Mouse (Mus musculus) adrenal gland, adult 18-20 months (tissue): Measurements from ENCODE around the gene 4933402N03Rik. TPM values are rescaled to one million over a fixed set of nuclear protein-coding genes. Genes with fewer than 3 reads are reported as not detected.

Experiments used
- DNase-seq, 2 experiments: peaks; one replicate each; pipeline ENCODE4 v3.0.0; 2021 to 2022; ENCODE audit warnings: low spot score in 2 of 2
- long read RNA-seq, 2 experiments: library from polyadenylated mRNA; stranded (forward); transcript quantifications; one replicate each; pipeline ENCODE4 v2.0.0; 2021
- total RNA-seq, 2 experiments: library from RNA; stranded (reverse); gene quantifications; 1 replicate in 1 of 2; 2 replicates in 1 of 2; pipeline ENCODE4 v1.2.3; 2021

The 4933402N03Rik gene
- total RNA-seq, result not detected
- long read RNA-seq, experiment 1, result 0 reads
- long read RNA-seq, experiment 2, result 0 reads

DNA sequence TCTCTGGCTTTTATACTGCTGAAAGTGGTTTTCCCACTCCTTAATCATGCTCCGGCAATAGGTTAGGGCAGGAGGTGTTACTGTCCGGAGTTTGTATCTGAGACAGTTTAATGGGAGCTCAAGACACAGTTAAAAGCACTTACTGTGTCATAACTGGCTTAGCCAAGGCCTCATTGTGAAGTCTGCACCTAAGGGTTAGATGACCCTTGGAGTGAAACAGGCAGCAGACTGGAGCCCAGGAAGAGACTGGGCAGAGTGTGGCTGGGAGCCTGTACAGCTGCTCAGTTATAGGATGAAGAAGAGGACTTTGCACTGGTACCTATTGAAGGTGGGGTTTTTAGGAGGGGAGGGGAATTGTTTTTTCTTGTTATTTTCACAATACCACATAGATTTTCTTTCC lies at the start of gene 4933402N03Rik:
Gene 4933402N03Rik, minus strand, starts transcription at position 101 of the 400 bp plus-strand sequence.
- no peak for DNase-seq

GRCm38 (mm10) chr7:131187996-131188395 lies 41.9 kb upstream of the 4933402N03Rik start:
- no peak for DNase-seq

- no peak for DNase-seq
These were observed 40.9 kb upstream of the 4933402N03Rik start for GRCm38 (mm10) chr7:131187047-131187446.

DNA sequence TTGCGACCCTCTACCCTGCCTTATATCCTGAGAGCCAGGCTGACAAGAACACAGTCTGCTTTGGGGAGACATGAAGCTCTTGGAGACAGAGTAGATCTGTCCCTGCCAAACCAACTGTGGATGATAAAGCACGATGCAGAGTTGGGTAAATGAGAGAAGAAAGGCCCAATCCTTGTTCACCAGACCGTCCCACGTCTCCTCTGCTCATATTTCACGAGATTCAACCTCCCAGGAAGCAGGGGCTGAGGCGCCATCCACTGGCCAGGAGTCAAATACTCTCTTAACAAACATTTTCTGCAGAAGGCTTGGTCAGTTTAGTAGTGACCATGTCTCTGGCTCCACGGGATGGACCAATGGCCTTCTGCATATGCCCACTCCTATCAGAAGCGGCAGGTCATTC lies 38.2 kb upstream of the 4933402N03Rik start:
- no peak for DNase-seq

GRCm38 (mm10) chr7:131182685-131183084 lies 36.6 kb upstream of the 4933402N03Rik start:
- peak; percentile 34 to 48 for DNase-seq

- DNase-seq, result no peak
These were observed 28.0 kb upstream of the 4933402N03Rik start, which contains the start of gene 5430419D17Rik for GRCm38 (mm10) chr7:131174121-131174520. 5430419D17Rik (plus strand) TSS chr7:131174402.

- DNase-seq, result no peak
These were observed 23.0 kb upstream of the 4933402N03Rik start for GRCm38 (mm10) chr7:131169099-131169498.

- DNase-seq, result no peak
These were observed 21.7 kb upstream of the 4933402N03Rik start for GRCm38 (mm10) chr7:131167771-131168170.

GRCm38 (mm10) chr7:131162251-131162650 lies 16.1 kb upstream of the 4933402N03Rik start:
- DNase-seq, result no peak

GRCm38 (mm10) chr7:131153044-131153443 lies 6.9 kb upstream of the 4933402N03Rik start:
- no peak for DNase-seq

- DNase-seq, result no peak
These were observed 4.1 kb upstream of the 4933402N03Rik start for GRCm38 (mm10) chr7:131150179-131150578.

DNA sequence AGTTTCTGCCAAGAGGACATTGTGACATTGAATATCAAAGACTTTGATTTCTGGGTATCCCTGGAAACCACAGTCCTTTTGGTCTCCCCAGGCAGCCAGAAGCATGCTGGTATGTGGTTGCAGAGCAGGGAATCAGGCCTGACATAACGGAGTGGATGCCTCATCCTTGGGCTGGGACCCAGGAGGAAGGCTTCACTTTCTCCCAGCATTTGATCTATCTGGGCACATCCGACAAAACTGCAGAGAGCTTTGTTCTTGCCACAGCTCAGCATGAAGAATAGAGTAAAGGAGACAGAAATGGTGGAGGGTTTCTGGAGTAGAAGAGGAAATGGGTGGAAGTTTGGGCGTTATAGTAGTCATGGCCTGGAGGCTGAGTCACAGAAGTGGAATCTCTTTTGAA lies 12.9 kb downstream of the 4933402N03Rik start:
- DNase-seq, result no peak

GRCm38 (mm10) chr7:131130021-131130420 lies 16.1 kb downstream of the 4933402N03Rik start:
- no peak for DNase-seq

DNA sequence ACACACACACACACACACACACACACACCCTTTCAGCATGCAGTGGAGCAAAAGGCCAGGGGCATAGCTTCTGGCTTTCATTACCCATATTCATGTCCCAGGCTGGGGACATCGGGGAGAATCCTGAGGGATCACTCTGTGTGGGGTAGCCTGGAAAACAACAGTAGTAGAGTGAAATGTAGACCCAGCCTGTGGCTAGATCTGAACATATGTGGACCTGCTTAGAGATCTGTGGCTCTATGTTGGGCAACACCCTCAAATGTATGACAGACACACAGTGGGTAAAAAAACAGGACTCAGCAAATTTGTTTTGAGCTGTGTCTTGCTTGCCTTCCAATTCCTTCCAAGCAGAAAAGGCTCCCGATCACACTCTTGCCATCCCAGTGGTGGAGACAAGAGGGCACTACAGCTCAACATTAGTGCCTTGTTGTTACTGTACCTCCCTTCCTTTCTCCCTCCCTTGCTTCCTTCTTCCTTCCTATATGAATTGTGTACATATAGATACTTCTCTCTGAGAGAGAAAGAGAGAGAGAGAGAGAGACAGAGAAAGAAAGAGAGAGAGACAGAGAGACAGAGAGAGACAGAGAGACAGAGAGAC lies 23.8 kb downstream of the 4933402N03Rik start:
- DNase-seq, result no peak

- no peak for DNase-seq
These were observed 31.7 kb downstream of the 4933402N03Rik start for GRCm38 (mm10) chr7:131114434-131114833.

GRCm38 (mm10) chr7:131113676-131114075 lies 32.4 kb downstream of the 4933402N03Rik start:
- no peak for DNase-seq

GRCm38 (mm10) chr7:131112486-131112885 lies 33.6 kb downstream of the 4933402N03Rik start:
- peak; percentile 41 to 52 for DNase-seq

Other genes with a start within 250 kb of the 4933402N03Rik start
- 10 to 100 TPM; 31.8 to 79.5 TPM for gene Htra1, start 210.2 kb downstream of the 4933402N03Rik start, total RNA-seq
- gene Dmbt1, start 114.3 kb downstream of the 4933402N03Rik start, total RNA-seq, result not detected
- gene 5430419D17Rik, start 28.1 kb upstream of the 4933402N03Rik start, total RNA-seq, result not detected
- not detected for gene Cuzd1, start 176.0 kb upstream of the 4933402N03Rik start, total RNA-seq
- gene Fam24b, start 183.2 kb upstream of the 4933402N03Rik start, total RNA-seq, result not detected
- not detected for gene Fam24a, start 187.6 kb upstream of the 4933402N03Rik start, total RNA-seq
- 10 to 100 TPM; 11.2 to 17.2 TPM for gene 2310057M21Rik, start 216.4 kb upstream of the 4933402N03Rik start, total RNA-seq
- gene Pstk, start 224.8 kb upstream of the 4933402N03Rik start, total RNA-seq, result 10 to 100 TPM; 16.4 to 24.9 TPM